Mouse (Mus musculus) liver, embryonic 14.5 days (tissue): ENCODE data around the gene Gm19345.

Experiments used
- CTCF ChIP-seq: IDR thresholded peaks from 2 replicates; pipeline ENCODE4 v1.5.1; 2016; ENCODE audit warnings: antibody characterized with exemption, low read depth, control low read depth
- EP300 ChIP-seq: IDR thresholded peaks from 2 replicates; pipeline ENCODE4 v1.6.1; 2016; ENCODE audit warnings: antibody characterized with exemption, low read depth

GRCm38 (mm10) chr7:19853526-19853925 is 1.7 kb downstream of the Gm19345 start:
- no peak for TF ChIP-seq CTCF
- no peak for TF ChIP-seq EP300
